Mouse (Mus musculus) erythroblast, adult 5-6 weeks (primary cell): ENCODE results near the gene Kcnj15. TPM values are rescaled to one million over a fixed set of nuclear protein-coding genes. Genes with fewer than 3 reads are reported as not detected.

ENCODE experiments used
- ATAC-seq: replicated peaks from 2 replicates; pipeline ENCODE4 v1.8.0; 2016; ENCODE audit warnings: moderate number of reproducible peaks, mild to moderate bottlenecking, moderate TSS enrichment, inconsistent platforms; ENCODE audit not compliant: poor library complexity, low FRiP score, severe bottlenecking
- total RNA-seq, 2 experiments: library from RNA; stranded (forward) in 1 of 2; stranded (reverse) in 1 of 2; fragments of 150-400 nt in 1 of 2; fragments of 200-764, 138-1000 nt in 1 of 2; gene quantifications; 2 replicates each; pipeline versions ENCODE4 v1.2.3 to v1.2.4; 2015 to 2017; ENCODE audit warnings: low replicate concordance in 2 of 2

Gene Kcnj15
- total RNA-seq, 2 experiments from 2014 or later = not detected

DNA sequence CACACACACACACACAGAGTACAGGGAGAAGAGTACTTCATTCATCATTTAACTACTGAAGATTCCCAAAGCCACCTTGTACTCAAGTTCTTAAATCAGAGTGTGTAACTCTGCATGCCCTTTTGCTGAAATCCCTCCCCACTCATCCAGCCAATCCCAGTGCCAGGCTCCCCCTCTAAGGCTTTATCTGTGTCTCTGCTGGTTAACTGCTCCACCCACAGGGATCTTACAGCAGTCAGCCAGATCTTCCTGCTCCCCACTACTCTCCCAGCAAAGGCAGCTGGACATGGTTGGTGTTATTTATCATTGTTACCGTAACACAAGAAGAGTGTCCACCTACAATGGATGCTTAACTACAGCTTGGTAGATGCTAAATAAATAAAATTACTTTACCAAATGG lies 14.0 kb upstream of the Kcnj15 start:
- ATAC-seq = no peak

DNA sequence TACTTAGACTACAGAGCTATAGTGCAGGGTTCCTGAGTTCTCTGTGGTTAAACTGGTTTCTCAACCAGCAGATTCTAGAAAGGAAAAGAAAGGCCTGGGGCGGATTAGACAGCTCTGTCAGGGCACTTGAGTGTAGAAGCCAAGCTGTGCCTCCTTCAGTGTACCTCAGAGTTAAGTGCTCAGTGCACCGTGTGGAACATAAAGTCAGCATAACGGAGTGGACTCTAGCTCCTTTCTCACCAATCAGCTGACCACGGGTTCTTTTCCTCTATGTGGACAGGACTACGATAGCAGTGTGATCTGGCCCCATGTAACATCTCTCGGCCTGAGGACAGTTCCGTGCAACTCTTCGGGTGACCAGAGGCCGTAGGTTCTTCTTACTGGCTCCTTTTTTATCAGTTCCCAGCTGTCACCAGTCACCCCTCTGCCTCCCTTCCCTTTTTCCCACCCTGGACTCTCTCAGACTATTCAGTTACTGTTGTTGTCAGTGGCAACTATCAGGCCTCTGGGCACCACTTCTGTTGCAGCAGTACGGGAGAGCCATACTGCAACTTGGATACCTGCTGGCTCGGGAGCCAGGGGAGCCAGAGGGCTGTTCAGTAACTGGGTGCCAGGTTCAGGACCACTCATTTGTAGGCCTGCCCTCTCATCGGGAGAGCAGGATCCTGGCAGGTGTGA lies 12.6 kb upstream of the Kcnj15 start:
- ATAC-seq = no peak

- ATAC-seq = no peak
These were observed 11.9 kb upstream of the Kcnj15 start for GRCm38 (mm10) chr16:95245499-95245898.

DNA sequence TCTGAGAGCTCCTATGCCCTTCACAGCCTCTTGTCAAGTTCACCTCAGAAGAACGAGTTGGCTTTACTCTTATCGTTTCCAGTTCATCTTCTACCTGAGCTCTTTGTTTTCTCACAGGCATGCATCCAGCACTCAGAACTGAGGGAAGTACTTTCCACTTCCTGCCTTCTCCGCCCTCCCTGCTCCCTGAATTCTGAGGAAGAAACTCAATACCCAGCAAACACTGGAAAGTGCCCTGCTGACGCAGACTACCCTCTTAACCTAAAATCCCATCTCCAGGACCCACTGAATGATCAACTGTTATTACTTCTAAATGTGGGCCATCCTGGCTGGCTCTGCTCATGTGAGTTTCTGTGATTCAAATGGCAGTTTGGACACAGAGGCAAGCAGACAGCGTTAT lies 8.7 kb upstream of the Kcnj15 start:
- no peak for ATAC-seq

DNA sequence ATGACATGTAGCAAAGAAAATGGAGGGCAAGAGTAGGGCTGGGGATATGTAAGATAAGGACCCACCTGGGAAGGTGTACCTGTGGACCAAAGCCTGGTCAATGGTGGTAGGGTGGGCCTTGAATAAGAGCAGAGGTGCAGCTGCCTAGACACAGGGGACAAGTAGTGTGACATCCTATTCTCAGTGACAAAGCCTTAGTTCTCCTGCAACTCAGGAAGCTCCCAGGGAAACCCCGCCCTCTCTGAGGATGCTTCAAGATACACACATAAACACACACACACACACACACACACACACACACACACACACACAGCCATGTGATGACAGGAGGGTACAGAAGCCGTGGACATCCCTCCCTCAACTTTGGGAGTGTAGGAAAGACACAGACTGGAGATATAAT lies 710 bp upstream of the Kcnj15 start:
- no peak for ATAC-seq

- ATAC-seq = no peak
These were observed 742 bp downstream of the Kcnj15 start for GRCm38 (mm10) chr16:95258100-95258499.

GRCm38 (mm10) chr16:95259505-95259904 lies 2.1 kb downstream of the Kcnj15 start:
- ATAC-seq = no peak

GRCm38 (mm10) chr16:95260693-95261092 lies 3.3 kb downstream of the Kcnj15 start:
- no peak for ATAC-seq

GRCm38 (mm10) chr16:95261807-95262206 lies 4.4 kb downstream of the Kcnj15 start:
- ATAC-seq = no peak

GRCm38 (mm10) chr16:95262706-95263363 lies 5.5 kb downstream of the Kcnj15 start:
- ATAC-seq = no peak

GRCm38 (mm10) chr16:95264324-95264723 lies 7.0 kb downstream of the Kcnj15 start:
- ATAC-seq = no peak

DNA sequence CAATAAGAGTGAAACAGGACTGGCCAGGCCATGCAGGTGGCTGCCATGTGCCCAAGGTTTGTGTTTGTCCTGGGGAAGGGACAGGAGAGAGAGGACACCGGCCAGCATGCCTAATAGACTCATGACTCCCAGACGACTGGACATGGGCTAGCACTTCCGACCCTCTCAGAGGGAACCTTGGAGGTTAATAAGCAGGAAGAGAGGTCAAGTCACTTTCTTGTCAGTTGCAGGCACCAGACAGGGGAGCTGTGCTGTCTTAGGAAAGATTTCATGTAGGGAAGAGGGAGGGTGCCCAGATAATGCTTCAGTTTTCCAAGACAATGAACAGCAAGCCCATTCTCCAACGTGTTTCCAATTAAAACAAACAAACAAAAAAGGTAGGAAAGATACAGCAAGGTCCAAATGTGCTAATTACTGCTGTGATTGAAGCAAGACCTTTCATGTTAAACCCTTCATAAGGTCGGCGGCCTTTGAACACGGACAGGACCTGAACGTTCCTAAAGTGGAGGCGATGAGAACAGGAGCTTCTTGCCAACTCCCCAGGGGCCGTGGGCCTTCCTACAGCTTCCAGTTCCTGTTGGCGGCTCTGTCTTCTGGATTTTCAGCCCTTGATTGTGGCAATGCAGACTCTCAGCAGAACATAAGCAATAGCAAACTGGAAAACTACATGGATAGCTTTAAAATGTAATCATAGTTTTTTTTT lies 10.3 kb downstream of the Kcnj15 start:
- no peak for ATAC-seq

GRCm38 (mm10) chr16:95269610-95270009 lies 12.3 kb downstream of the Kcnj15 start:
- ATAC-seq = no peak

- no peak for ATAC-seq
These were observed 15.7 kb downstream of the Kcnj15 start for GRCm38 (mm10) chr16:95273101-95273500.

GRCm38 (mm10) chr16:95275713-95276502 lies 18.6 kb downstream of the Kcnj15 start:
- no peak for ATAC-seq

GRCm38 (mm10) chr16:95279015-95279414 lies 21.7 kb downstream of the Kcnj15 start:
- no peak for ATAC-seq

GRCm38 (mm10) chr16:95280338-95280737 lies 23.0 kb downstream of the Kcnj15 start:
- ATAC-seq = no peak

GRCm38 (mm10) chr16:95283369-95283768 lies 26.0 kb downstream of the Kcnj15 start:
- ATAC-seq = no peak

DNA sequence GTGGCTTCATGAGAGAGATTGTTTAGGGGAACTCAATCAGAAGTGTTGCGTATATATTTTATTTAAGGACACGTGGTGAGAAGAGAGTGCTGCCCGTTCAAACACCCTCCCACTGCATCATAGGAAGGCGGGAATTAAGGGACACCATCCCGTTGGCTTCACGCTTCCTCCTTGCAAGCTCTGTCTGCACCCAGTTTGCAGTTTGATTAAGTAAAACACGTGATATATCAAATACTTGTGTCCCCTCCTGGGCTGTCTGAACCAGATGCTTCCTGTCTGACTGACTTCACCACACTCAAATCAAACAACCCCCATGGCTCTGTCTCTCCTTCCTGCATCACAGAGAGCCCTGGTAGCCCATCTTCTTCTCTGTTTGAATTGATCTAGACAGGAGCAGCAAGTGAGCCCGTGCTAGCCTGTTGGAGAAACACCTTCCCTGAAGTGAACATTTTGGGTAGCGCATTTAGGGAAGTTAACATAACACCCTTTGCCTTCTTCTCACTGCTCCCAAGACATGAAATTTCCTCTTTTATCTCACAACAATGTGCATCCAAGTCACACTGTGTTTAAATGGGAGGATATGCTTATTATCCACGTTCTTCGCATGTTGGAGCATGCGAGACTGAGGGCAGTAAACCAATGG lies 26.8 kb downstream of the Kcnj15 start:
- no peak for ATAC-seq

DNA sequence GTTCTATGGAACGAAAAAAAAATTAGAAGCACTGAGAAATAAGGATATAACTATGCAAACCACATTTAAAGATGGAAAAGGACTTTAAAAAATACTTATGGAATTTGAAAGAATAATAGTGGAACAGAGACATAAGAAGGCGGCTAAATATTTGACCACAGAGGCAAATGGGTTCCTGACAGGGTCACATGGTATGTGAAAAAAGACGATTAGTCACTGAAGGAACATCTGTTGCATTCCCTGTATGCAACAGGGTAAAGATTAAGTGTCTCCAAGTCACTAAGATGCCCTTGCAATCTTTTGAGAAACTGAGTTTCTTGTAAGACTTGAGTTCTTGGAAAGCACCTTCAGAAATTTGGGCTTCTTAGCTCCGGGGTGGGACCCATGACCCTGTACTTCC lies 27.7 kb downstream of the Kcnj15 start:
- ATAC-seq = no peak
